Mouse (Mus musculus): ENCODE measurements around the gene Amigo3. TPM values are rescaled to one million over a fixed set of nuclear protein-coding genes. Genes with fewer than 3 reads are reported as not detected.

The Amigo3 gene
- 0.42 and 0.55 TPM in 2 replicates for polyA plus RNA-seq (2012; rRNA removed)

DNA sequence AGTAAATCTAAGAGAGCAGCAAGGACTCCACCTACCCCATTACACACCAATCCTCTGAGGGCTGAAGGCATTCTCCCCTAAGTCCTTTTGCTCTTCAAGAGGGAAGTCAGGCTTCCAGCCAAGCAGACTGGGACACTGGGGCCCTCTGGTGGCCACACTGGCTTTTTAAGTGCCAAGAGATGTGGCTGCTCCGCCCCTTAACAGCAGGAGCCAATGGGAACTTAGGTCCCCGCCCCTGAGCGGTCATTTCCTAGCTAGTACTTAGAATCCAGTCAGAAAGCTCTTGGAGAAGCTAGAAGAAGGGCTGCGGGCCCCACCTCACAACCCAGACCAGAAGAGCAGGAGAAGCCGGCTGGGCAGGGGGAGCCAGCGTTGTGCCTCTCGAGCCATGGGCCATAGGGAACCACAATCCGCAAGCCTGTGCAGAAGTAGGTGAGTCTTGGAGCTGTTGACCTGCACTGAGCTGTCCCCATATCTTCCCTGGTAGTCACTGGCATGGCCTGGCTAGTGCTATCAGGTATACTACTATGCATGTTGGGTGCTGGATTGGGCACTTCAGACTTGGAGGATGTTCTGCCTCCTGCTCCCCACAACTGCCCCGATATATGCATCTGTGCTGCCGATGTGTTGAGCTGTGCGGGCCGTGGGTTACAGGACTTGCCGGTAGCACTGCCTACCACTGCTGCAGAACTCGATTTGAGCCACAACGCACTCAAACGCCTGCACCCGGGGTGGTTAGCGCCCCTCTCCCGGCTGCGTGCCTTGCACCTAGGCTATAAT, at the start of gene Amigo3:
Gene Amigo3, plus strand, starts transcription at position 275 of the 780 bp plus-strand sequence.

DNA sequence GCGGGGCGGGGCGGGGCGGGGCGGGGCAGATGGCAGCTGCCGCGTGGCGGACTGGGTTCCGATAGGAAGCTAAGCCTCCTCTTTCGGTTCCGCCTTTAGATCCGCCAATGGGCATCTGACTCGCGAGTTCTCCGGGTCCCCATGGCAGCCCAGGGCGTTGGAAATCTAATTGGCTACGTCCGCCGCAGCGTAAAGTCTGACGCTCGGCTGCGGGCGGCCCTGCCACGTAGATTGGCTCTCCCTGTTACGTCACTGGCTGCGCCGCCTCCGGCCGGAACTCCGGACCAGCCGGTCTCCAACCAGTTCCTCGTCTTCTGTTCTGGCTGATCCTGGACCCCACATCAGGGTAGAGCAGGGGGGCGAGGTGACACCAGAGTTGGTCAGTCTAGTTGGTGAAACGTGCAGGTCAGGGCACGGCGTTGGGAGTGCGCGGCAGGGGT, 3.9 kb upstream of the Amigo3 start, which contains the start of gene Gmppb:
Gene Gmppb, plus strand, starts transcription at position 227 of the 440 bp plus-strand sequence.

DNA sequence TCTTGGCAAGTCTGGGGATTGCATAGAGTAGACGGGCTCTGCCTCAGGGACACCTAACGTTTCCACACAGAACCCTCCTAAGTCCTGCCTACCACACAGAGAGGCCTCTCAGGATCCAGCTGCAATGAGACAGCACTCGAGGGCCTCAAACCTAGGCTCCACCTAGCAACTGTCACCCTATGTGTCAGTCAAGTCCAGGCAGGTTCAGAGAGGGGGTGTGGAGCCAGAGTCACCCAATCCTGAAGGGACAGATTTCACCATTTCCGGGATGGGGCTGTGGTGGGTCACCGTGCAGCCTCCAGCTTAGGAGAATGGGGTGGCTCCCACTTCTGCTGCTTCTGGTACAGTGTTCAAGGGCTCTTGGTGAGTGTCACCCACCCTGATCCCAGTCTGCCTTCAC, 27.2 kb downstream of the Amigo3 start, which contains the start of gene Mst1:
Gene Mst1, plus strand, starts transcription at position 269 of the 400 bp plus-strand sequence.

DNA sequence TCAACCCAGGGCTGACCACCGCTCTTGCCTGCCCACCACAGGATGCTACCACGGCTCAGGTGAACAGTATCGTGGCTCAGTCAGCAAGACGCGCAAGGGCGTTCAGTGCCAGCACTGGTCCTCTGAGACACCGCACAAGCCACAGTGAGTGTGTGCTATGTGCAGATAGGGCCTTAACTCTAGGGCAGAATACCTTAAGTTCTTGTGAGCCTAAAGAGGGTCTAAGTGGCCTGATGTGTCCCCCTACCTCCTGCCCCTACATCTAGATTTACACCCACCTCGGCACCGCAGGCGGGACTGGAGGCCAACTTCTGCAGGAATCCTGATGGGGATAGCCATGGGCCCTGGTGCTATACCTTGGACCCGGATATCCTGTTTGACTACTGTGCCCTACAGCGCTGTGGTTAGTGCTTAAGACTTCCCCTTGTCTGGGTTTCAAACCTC, 30.1 kb downstream of the Amigo3 start, which contains the start of gene Rnf123:
Gene Rnf123, minus strand, starts transcription at position 359 of the 444 bp plus-strand sequence.

DNA sequence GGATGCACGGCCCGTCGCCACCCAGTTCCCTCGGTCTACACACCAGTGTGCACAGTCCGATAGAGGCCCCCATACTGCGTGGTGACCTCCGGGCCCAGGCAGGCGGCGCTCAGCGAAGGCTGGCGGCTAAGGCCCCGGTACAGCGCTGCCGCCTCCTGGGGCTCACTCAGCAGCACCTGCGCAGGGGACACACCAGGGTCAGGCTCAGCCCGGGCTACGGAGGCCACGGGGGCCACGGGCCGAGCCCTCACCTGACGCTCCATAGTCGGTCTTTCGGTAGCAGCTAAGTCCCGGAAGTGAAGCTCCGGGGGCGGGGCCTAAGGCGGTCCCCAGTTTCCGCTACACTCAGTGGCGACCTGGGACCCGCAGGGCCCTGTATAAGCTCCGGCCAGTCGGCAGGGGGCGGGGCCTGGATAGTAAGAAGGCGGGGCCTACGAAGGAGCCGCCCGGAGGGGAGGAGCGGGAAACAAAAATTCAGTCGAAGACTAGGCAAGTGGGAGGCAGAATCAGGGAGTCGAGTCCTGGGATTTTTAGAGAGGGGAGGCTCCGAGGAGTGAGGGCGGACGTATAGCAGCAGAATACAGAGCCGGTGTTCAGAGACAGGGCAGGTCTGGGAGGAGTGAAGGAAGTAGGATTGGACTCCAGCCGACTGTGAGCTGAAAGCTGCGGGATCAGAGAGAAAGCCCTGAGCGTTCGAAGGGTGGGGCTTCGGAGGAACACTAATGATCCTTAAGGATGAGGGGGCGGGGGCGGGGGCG, 41.4 kb downstream of the Amigo3 start, which contains the start of gene Apeh:
Gene Apeh, minus strand, starts transcription at position 423 of the 758 bp plus-strand sequence.

Other genes with a start within 250 kb of the Amigo3 start
- gene Rbm6, start 179.9 kb upstream of the Amigo3 start, polyA plus RNA-seq (2012; rRNA removed), result 21.5 and 22.3 TPM in 2 replicates
- gene Mon1a, start 165.0 kb upstream of the Amigo3 start, polyA plus RNA-seq (2012; rRNA removed), result 3.8 and 3.9 TPM in 2 replicates
- gene Mst1r, start 146.3 kb upstream of the Amigo3 start, polyA plus RNA-seq (2012; rRNA removed), result 0.98 and 1.0 TPM in 2 replicates
- gene Actl11, start 124.7 kb upstream of the Amigo3 start, polyA plus RNA-seq (2012; rRNA removed), result not detected in 2 replicates
- gene Camkv, start 117.5 kb upstream of the Amigo3 start, polyA plus RNA-seq (2012; rRNA removed), result 0.10 and 0.13 TPM in 2 replicates
- gene Traip, start 103.0 kb upstream of the Amigo3 start, polyA plus RNA-seq (2012; rRNA removed), result 6.3 and 8.5 TPM in 2 replicates
- gene Uba7, start 77.7 kb upstream of the Amigo3 start, polyA plus RNA-seq (2012; rRNA removed), result 73.2 and 97.2 TPM in 2 replicates
- 0.65 and 0.71 TPM in 2 replicates for gene Gm20661, start 70.1 kb upstream of the Amigo3 start, polyA plus RNA-seq (2012; rRNA removed)
- gene Inka1, start 67.3 kb upstream of the Amigo3 start, polyA plus RNA-seq (2012; rRNA removed), result 27.4 and 29.9 TPM in 2 replicates
- gene Cdhr4, start 60.7 kb upstream of the Amigo3 start, polyA plus RNA-seq (2012; rRNA removed), result 2.4 and 3.3 TPM in 2 replicates
- gene Gm20662, start 56.8 kb upstream of the Amigo3 start, polyA plus RNA-seq (2012; rRNA removed), result 0.58 and 0.95 TPM in 2 replicates
- 27.1 and 30.8 TPM in 2 replicates for gene Ip6k1, start 50.7 kb upstream of the Amigo3 start, polyA plus RNA-seq (2012; rRNA removed)
- gene Gmppb, start 3.9 kb upstream of the Amigo3 start, polyA plus RNA-seq (2012; rRNA removed), result 8.2 and 9.5 TPM in 2 replicates
- 17.8 and 19.6 TPM in 2 replicates for gene Mst1, start 27.3 kb downstream of the Amigo3 start, polyA plus RNA-seq (2012; rRNA removed)
- gene Rnf123, start 30.2 kb downstream of the Amigo3 start, polyA plus RNA-seq (2012; rRNA removed), result 105 and 129 TPM in 2 replicates
- 116 and 139 TPM in 2 replicates for gene Apeh, start 41.4 kb downstream of the Amigo3 start, polyA plus RNA-seq (2012; rRNA removed)
- 0.86 and 0.89 TPM in 2 replicates for gene Bsn, start 137.2 kb downstream of the Amigo3 start, polyA plus RNA-seq (2012; rRNA removed)
- gene Dag1, start 210.8 kb downstream of the Amigo3 start, polyA plus RNA-seq (2012; rRNA removed), result 4.5 and 5.6 TPM in 2 replicates
- gene Nicn1, start 237.3 kb downstream of the Amigo3 start, polyA plus RNA-seq (2012; rRNA removed), result 2.7 and 3.1 TPM in 2 replicates
- 6.6 and 7.8 TPM in 2 replicates for gene Amt, start 243.7 kb downstream of the Amigo3 start, polyA plus RNA-seq (2012; rRNA removed)

Measured in liver, embryonic 14 days (tissue).